Mouse (Mus musculus): ENCODE results near the gene Lypd5.

The Lypd5 gene

DNA sequence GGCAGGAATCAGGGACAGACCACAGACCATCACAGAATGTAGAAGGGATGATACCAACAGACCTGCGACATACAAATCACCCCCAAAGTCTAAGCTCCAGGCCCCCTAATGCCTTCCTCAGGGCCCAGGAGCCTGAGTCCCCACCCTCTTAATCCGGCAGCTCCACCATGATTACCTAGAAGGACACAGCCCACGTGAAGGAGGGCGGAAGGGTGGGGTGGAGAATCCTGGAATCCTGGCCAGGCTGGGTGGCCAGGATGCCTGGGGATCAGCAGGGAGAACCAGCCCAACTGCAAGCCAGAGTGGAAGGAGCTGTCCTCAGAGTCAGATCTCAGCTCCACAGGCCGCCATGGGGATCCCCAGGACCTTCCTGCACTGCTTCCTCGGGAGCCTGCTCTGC lies at the start of gene Lypd5:
TSS of gene Lypd5 (plus strand) at position 301 of the 400 bp plus-strand sequence.
- no peak for DNase-seq (ENCODE audit: low read depth in 2 of 2, low spot score in 2 of 2)

DNA sequence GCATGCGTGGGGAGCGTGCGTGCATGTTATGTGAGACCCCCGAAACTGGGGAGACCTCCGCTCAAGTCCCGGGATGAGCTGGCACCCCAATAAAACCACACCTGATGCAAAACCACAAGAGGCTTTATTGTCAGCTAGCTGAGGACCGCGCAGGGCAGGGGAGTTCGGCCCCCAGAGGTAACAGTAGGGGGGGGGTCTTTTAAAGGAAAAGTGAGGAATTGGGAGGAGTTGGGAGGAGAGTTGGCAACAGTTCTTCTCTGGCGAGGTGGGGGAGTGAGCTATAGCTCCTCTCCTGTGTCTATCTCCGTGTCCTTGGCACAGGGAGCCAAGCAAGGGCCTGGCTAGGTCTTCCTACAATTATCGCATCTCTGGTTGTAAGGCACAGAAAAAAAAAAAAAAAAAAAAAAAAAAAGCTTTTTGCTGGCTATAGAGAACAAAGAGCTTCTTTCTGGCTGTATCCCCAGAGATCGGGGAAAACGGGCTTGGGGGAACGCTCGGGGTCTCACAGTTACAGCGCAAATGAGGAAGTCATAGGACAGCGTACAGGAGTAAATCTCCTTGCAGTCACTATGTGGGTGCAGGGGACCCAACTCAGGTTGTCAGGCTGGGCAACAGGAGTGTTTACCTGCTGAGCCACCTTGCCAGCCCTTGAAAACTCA lies 49.0 kb upstream of the Lypd5 start:
- DNase-seq (ENCODE audit: low read depth in 2 of 2, low spot score in 2 of 2): no peak

DNA sequence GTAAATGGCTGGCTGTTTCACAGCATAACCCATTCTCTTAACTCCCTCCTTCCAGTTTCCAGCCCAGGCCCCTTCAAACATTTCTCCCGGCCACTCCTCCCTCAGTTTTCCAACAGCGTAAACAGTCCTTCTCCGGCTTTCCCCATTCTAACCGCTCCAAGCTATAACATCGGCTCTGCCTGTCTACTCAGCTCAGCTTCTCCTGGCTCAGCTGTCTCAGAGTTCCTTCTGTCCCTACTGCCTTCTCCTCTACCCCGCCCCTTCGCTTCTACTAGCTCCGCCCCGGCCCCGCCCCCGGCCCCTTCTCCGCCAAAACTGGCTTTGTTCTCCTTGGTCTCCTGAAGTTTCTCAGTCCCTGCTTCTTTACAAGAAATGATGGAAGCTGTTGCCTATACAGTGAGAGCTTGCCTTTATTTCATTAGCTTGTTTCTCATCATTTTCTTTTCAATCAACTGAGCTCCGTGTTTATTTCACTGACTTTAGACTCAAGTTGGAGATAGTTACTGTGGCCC lies 48.2 kb upstream of the Lypd5 start, which contains the start of gene Zfp61:
TSS of gene Zfp61 (minus strand) at position 462 of the 512 bp plus-strand sequence.
- DNase-seq (ENCODE audit: low read depth in 2 of 2, low spot score in 2 of 2): no peak

GRCm38 (mm10) chr7:24315726-24316566 lies 33.0 kb upstream of the Lypd5 start:
- no peak for DNase-seq (ENCODE audit: low read depth in 2 of 2, low spot score in 2 of 2)

GRCm38 (mm10) chr7:24316567-24317092 lies 32.4 kb upstream of the Lypd5 start, which contains the start of gene Zfp94:
Gene Zfp94, minus strand, starts transcription at chr7:24316666.
- DNase-seq (ENCODE audit: low read depth in 2 of 2, low spot score in 2 of 2): peak; percentile 79 to 86

DNA sequence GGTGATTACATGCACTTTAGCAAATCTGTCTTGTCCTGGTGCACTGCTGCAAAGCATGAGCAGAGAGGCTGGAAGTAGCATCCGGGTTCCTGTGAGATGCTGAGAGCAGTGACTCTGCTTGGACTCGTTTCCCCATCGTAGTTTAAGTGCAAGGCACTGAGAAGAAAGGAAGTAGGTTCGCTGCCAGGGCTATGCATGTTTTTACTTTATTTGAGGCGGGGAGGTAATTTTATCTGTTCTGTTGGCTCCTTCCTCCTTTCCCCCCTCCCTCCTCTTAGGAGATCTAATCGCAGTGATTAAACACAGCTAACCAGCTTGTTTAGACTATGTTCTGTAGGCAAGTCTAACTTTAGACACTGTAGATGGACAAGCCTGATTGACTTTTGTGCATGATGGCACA lies 30.1 kb upstream of the Lypd5 start:
- no peak for DNase-seq (ENCODE audit: low read depth in 2 of 2, low spot score in 2 of 2)

GRCm38 (mm10) chr7:24322593-24322992 lies 26.4 kb upstream of the Lypd5 start:
- DNase-seq (ENCODE audit: low read depth in 2 of 2, low spot score in 2 of 2): no peak

DNA sequence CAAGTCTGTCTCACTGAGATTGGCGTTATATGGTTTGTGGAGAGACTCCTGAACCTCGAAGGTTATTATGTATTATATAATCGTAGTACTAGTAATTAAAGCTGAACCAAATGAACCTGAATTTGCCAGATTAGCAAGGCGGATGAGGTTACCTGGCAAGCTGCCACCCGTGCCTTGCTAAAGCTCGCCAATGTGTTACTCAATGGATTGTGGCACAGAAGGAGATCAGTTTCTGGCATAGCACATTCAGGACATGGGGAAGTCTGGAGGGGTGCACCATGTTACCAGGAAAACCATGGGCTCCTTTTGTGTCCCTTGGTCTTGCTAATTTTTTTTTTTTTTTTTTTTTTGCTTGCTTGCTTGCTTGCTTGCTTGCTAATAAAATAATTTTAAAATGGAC lies 23.8 kb upstream of the Lypd5 start:
- no peak for DNase-seq (ENCODE audit: low read depth in 2 of 2, low spot score in 2 of 2)

GRCm38 (mm10) chr7:24325675-24326128 lies 23.3 kb upstream of the Lypd5 start:
- DNase-seq (ENCODE audit: low read depth in 2 of 2, low spot score in 2 of 2): no peak

- DNase-seq (ENCODE audit: low read depth in 2 of 2, low spot score in 2 of 2): no peak
Observed at GRCm38 (mm10) chr7:24326273-24327135, 22.5 kb upstream of the Lypd5 start.

- DNase-seq (ENCODE audit: low read depth in 2 of 2, low spot score in 2 of 2): no peak
Observed at GRCm38 (mm10) chr7:24327281-24327975, 21.6 kb upstream of the Lypd5 start.

- no peak for DNase-seq (ENCODE audit: low read depth in 2 of 2, low spot score in 2 of 2)
Observed at GRCm38 (mm10) chr7:24333304-24333986, 15.6 kb upstream of the Lypd5 start, which contains the start of gene Tescl. Gene Tescl, minus strand, starts transcription at chr7:24333936.

DNA sequence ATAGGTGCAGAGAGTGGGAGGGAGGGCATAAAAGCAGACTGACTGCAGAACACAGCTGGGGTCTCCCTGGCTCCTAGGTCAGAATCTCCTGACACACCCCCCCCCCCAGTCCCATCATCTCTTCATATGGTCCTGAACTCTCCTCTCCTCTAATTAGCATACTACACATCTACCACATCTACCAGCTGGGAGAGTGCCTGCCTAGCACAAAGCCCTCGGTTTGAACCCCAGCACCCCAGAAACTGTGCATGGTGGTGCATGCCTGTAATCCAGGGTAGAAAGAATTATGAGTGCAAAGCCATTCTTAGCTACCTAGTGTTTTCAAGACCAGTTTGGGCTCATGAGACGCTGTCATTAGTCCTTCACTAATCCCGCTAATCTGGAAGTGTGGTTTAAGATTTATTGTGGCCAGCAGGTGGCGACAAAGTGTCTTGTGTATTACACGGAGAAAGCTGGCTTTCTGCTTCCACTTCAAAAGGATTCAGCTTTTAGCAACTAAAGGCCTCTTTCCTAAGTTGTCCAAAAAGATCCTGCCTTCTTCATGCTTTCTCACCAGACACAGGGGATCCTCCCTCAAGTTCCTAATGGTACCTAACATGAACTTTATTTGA lies 13.2 kb upstream of the Lypd5 start:
- DNase-seq (ENCODE audit: low read depth in 2 of 2, low spot score in 2 of 2): peak; percentile 53 to 72

DNA sequence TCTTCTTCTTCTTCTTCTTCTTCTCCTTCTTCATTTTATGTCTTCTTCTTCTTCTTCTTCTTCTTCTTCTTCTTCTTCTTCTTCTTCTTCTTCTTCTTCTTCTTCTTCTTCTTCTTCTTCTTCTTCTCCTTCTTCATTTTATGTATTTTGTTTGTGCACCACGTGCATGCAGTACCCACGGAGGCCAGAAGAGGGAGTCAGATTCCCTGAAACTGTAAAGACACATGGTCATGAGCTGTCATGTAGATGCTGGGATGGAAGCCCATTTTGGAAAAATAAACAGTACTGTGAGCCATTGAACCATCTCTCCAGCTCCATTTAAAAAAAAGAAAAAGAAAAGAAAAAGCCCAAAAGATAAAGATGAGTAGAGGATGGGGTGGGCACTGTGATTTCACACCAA lies 10.8 kb upstream of the Lypd5 start:
- no peak for DNase-seq (ENCODE audit: low read depth in 2 of 2, low spot score in 2 of 2)

- no peak for DNase-seq (ENCODE audit: low read depth in 2 of 2, low spot score in 2 of 2)
Observed at GRCm38 (mm10) chr7:24343701-24344272, 5.2 kb upstream of the Lypd5 start.

DNA sequence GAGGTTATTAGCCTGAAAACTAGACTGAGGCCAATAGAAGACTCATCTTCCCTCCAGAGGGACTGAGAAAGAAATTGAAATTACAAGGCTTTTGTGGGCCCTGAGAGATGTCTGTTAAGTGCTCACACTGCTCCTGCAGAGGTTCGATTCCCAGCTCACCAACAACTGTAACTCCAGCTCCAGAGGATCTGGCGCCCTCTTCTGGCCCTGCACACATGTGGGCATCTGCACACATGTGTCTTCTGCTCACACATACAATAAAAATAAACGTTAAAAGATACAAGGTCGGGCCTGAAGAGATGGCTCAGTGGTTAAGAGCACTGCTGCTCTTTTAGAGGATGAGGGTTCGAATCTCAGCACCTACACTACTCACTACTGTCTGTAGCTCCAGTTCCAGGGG lies 2.6 kb upstream of the Lypd5 start:
- no peak for DNase-seq (ENCODE audit: low read depth in 2 of 2, low spot score in 2 of 2)

DNA sequence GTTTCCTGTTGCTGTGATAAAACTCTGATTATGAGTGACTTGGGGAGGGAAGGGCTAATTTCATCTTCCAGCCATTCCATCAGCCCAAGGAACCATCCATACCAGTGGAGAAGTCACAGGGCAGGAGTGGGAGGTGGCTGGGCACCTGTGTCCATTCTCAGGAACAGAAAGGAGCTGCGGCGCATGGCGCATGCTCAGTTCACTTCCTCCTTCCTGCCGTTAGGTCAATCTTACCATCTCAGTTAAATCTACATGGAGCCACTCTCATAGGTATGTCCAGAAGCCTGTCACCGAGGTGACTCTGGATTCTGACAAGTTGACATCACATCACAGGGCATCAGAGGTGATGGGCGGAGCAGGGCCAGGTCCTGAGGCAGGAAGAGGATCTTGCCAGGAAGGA lies 6.7 kb downstream of the Lypd5 start:
- DNase-seq (ENCODE audit: low read depth in 2 of 2, low spot score in 2 of 2): no peak

GRCm38 (mm10) chr7:24356081-24356480 lies 7.1 kb downstream of the Lypd5 start:
- no peak for DNase-seq (ENCODE audit: low read depth in 2 of 2, low spot score in 2 of 2)

DNA sequence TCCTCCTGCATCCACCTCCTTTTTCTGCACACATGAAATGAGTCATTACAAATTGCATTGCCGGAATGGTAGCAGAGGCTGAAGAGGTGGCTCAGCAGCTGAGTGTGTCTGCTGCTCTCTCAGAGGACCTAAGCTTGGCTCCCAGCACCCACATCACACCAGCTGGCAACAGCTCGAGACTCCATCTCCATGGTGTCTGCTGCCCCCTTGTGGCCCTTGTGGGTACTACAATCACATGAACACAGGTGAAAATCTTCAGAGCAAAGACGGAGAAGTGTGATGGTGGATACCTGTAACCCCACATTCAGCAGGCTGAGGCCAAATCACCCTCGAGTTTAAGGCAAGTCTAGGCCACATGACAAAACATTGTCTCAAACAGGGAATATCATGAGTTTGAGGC lies 8.9 kb downstream of the Lypd5 start:
- DNase-seq (ENCODE audit: low read depth in 2 of 2, low spot score in 2 of 2): no peak
